Mouse (Mus musculus) heart, embryonic 13.5 days (tissue): ENCODE results near the gene Itgb5. TPM values are rescaled to one million over a fixed set of nuclear protein-coding genes. Genes with fewer than 3 reads are reported as not detected.

Experiments
- ATAC-seq: fragments of 200-750 bp; cut with Nextera tagmentation; 2 replicates; pipeline ENCODE4 v1.8.0; 2017; ENCODE audit warnings: moderate TSS enrichment; ENCODE audit not compliant: insufficient number of reproducible peaks, low FRiP score, low TSS enrichment; ENCODE audit errors: extremely low read depth
- H3K27ac ChIP-seq: fragments of 300-500 bp; sonication (generic); replicated peaks from 2 replicates; pipeline ENCODE4 v1.5.1; 2015; ENCODE audit warnings: moderate library complexity, mild to moderate bottlenecking, inconsistent platforms
- H3K27me3 ChIP-seq: fragments of 300-500 bp; sonication (generic); replicated peaks from 2 replicates; pipeline ENCODE4 v1.6.1; 2015; ENCODE audit warnings: mild to moderate bottlenecking, inconsistent platforms
- H3K36me3 ChIP-seq: fragments of 300-500 bp; sonication (generic); 2 replicates; pipeline ENCODE4 v1.6.1; 2015; ENCODE audit warnings: mild to moderate bottlenecking, inconsistent platforms
- H3K4me1 ChIP-seq: fragments of 300-500 bp; sonication (generic); 2 replicates; pipeline ENCODE4 v1.6.1; 2015; ENCODE audit warnings: inconsistent platforms
- H3K4me2 ChIP-seq: fragments of 300-500 bp; sonication (generic); 2 replicates; pipeline ENCODE4 v1.6.1; 2015; ENCODE audit warnings: inconsistent platforms, mild to moderate bottlenecking, moderate library complexity
- H3K4me3 ChIP-seq: fragments of 300-500 bp; sonication (generic); 2 replicates; pipeline ENCODE4 v1.5.1; 2015; ENCODE audit warnings: moderate library complexity, mild to moderate bottlenecking, inconsistent platforms
- H3K9ac ChIP-seq: fragments of 300-500 bp; sonication (generic); 2 replicates; pipeline ENCODE4 v1.6.1; 2015; ENCODE audit warnings: inconsistent platforms, mild to moderate bottlenecking, moderate library complexity
- H3K9me3 ChIP-seq: fragments of 300-500 bp; sonication (generic); 2 replicates; pipeline ENCODE4 v1.6.1; 2016; ENCODE audit warnings: inconsistent platforms
- WGBS: fragments of 180-500 bp; shearing (Covaris S2); methylation state at CpG from one replicate; pipeline ENCODE4 v1.1.7; 2015; ENCODE audit warnings: mixed read lengths; 5-methylcytosine and 5-hydroxymethylcytosine counted together
- polyA plus RNA-seq: library from polyadenylated mRNA; unstranded; fragments of >200 nt; fragmentation: Nextera tagmentation; extraction: Ambion mirVana; gene quantifications from 2 replicates; pipeline ENCODE4 v1.2.1, GENCODE M21; 2015

Itgb5 gene
- polyA plus RNA-seq, 1 experiment from 2014 or later, result 37.6 TPM

DNA sequence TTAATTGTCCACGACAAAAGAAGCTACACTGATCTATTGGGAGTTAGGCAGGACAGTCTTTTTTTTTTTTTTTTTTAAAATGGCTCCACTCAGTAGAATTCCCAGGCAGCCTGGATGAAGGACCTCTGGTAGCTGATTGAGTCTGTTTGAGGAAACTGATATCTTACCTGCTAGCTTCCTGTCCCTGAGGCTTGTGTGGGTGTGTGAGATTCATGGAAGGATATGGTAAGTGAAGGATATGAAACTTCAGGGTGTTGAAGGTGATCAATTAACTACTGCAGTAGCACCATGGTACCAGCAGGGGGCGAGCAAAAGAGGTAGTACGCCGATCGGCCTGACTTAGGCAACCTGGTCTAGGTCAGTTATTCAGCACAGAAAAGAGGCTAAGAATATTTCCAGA lies 166.6 kb downstream of the Itgb5 start:
- Histone ChIP-seq H3K27me3 (peaks cover 8% of the 10 kb centered on the region; the same call in 1 of the 2 replicates), H3K36me3 (no peaks in the 10 kb centered on the region)
- 4% methylated on average over 5 of the region's 5 CpGs for WGBS

DNA sequence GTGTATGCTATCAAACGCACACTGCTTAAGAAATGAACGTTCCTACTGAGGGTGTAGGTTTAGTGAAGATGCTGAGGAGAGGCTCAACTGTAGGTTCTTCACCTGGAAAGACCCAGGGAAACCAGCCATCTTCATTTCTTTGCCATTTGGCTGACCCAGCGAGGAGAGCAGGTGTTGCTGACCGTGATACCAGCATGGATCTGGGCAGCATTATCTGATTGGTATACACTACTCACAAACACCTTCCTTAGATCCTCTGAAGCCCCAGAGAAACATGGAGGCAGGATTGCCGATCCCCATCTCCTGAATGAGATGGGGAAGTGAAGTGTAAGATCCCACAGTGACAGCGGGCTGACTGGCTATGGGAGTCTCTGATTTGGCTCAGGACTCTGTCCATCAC lies 168.5 kb downstream of the Itgb5 start:
- Histone ChIP-seq H3K36me3 (no peaks in the 10 kb centered on the region), H3K4me3 (no peak overlapping the region), H3K27me3 (peaks cover 8% of the 10 kb centered on the region; the same call in 1 of the 2 replicates), H3K4me1 (peaks cover 19% of the 10 kb centered on the region), H3K4me2 (no peak overlapping the region), H3K9ac (no peak overlapping the region), H3K9me3 (no peaks in the 10 kb centered on the region), H3K27ac (no peak overlapping the region)
- ATAC-seq, result no peak
- 74% methylated on average over 6 of the region's 6 CpGs for WGBS

More for the DNA sequence above, 166.6 kb downstream of the Itgb5 start:
- H3K4me1 ChIP-seq, result peaks cover 9% of the 10 kb centered on the region; the same call in 1 of the 2 replicates
- no peak for ATAC-seq
- H3K4me3 ChIP-seq, result no peak overlapping the region
- H3K9me3 ChIP-seq, result no peaks in the 10 kb centered on the region
- no peak overlapping the region for H3K27ac ChIP-seq
- H3K4me2 ChIP-seq, result no peak overlapping the region
- H3K9ac ChIP-seq, result no peak overlapping the region

Other genes starting within 250 kb of the Itgb5 start
- gene Heg1, start 145.3 kb upstream of the Itgb5 start, polyA plus RNA-seq, result 32.3 and 33.7 TPM in 2 replicates
- gene Muc13, start 35.6 kb upstream of the Itgb5 start, polyA plus RNA-seq, result 0.09 and 0.13 TPM in 2 replicates
- 32.9 and 33.4 TPM in 2 replicates for gene Umps, start 137.4 kb downstream of the Itgb5 start, polyA plus RNA-seq